Mouse (Mus musculus) liver, embryonic 14.5 days (tissue): Measurements from ENCODE around the gene Spsb2. TPM values are rescaled to one million over a fixed set of nuclear protein-coding genes. Genes with fewer than 3 reads are reported as not detected.

Source experiments
- ATAC-seq: fragments of 200-750 bp; cut with Nextera tagmentation; 2 replicates; pipeline ENCODE4 v1.8.0; 2017; ENCODE audit warnings: moderate number of reproducible peaks, mild to moderate bottlenecking, moderate library complexity; ENCODE audit not compliant: insufficient read depth
- DNase-seq, 3 experiments: peaks; one replicate each; pipeline ENCODE4 v3.0.0-alpha.2; 2012 to 2013; ENCODE audit warnings: low read depth in 3 of 3, low spot score in 3 of 3
- H3K27ac ChIP-seq: fragments of 300-500 bp; sonication (generic); 2 replicates; pipeline ENCODE4 v1.5.1; 2014; ENCODE audit warnings: moderate library complexity, mild to moderate bottlenecking, control low read depth, inconsistent platforms
- H3K27me3 ChIP-seq: fragments of 300-500 bp; sonication (generic); 2 replicates; pipeline ENCODE4 v1.6.1; 2014; ENCODE audit warnings: mild to moderate bottlenecking, low read length, moderate library complexity; ENCODE audit not compliant: control insufficient read depth, insufficient read depth
- H3K36me3 ChIP-seq: fragments of 300-500 bp; sonication (generic); replicated peaks from 2 replicates; pipeline ENCODE4 v1.6.1; 2014; ENCODE audit warnings: low read depth; ENCODE audit not compliant: control insufficient read depth, insufficient read depth
- H3K4me1 ChIP-seq, 2 experiments: fragments of 200-500 bp in 1 of 2; fragments of 300-500 bp in 1 of 2; sonication (generic) in 1 of 2; replicated peaks; 2 replicates each; pipeline ENCODE4 v1.6.1; 2012 to 2014; ENCODE audit warnings: antibody characterized with exemption in 1 of 2, inconsistent platforms in 1 of 2, low read length in 1 of 2; ENCODE audit not compliant: control insufficient read depth in 2 of 2, insufficient read depth in 2 of 2
- H3K4me2 ChIP-seq: fragments of 300-500 bp; sonication (generic); 2 replicates; pipeline ENCODE4 v1.6.1; 2014; ENCODE audit warnings: low read depth, mild to moderate bottlenecking, control low read depth, moderate library complexity
- H3K4me3 ChIP-seq, 2 experiments: fragments of 200-500 bp in 1 of 2; fragments of 300-500 bp in 1 of 2; sonication (generic) in 1 of 2; 2 replicates each; pipeline ENCODE4 v1.5.1; 2012 to 2014; ENCODE audit warnings: low read depth in 2 of 2, low read length in 2 of 2, mild to moderate bottlenecking in 2 of 2, control low read depth in 1 of 2, inconsistent platforms in 1 of 2, moderate library complexity in 1 of 2; ENCODE audit not compliant: insufficient read depth in 1 of 2
- H3K9ac ChIP-seq: fragments of 300-500 bp; sonication (generic); replicated peaks from 2 replicates; pipeline ENCODE4 v1.6.1; 2014; ENCODE audit warnings: mild to moderate bottlenecking, control low read depth, moderate library complexity
- H3K9me3 ChIP-seq: fragments of 300-500 bp; sonication (generic); 2 replicates; pipeline ENCODE4 v1.6.1; 2016; ENCODE audit warnings: low read length, mixed read lengths; ENCODE audit not compliant: control insufficient read depth
- CTCF ChIP-seq: IDR thresholded peaks from 2 replicates; pipeline ENCODE4 v1.5.1; 2016; ENCODE audit warnings: antibody characterized with exemption, low read depth, control low read depth
- EP300 ChIP-seq: IDR thresholded peaks from 2 replicates; pipeline ENCODE4 v1.6.1; 2016; ENCODE audit warnings: antibody characterized with exemption, low read depth
- WGBS: fragments of 180-500 bp; shearing (Covaris S2); extraction: QIAGEN DNeasy Blood & Tissue Kit; methylation state at CpG from one replicate; pipeline ENCODE4 v1.1.7; 2014; ENCODE audit not compliant: insufficient replicate concordance; 5-methylcytosine and 5-hydroxymethylcytosine counted together
- polyA plus RNA-seq, 2 experiments: library from polyadenylated mRNA; depleted of rRNA in 1 of 2; stranded (reverse) in 1 of 2; unstranded in 1 of 2; fragments of >200 nt; fragmentation: Nextera tagmentation in 1 of 2; extraction: Ambion mirVana in 1 of 2; gene quantifications; 2 replicates each; pipeline versions ENCODE4 v1.2.1 to v1.2.3; 2012 to 2014

Gene Spsb2
- polyA plus RNA-seq, 2 experiments: 4.7 to 5.0 TPM

DNA sequence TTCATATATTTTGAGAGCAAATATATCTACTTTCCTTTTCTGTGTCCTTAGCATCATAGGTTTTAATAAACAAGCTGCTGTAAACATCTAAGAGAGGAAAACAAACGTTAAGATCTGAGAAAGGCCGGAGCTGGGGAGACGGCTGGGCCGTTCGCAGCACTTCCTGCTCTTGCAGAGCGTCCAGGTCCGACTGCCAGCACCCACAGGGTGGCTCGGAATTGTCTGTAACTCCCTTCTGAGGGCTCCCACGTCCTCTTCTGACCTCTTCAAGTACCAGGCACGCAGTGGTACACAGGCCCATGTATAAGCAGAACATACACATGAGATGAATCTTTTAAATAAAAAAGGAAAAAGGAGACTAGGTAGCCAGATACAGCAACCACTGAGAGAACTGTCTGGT, 20.7 kb upstream of the Spsb2 start:
- H3K27me3 ChIP-seq: no peaks in the 10 kb centered on the region
- no peak overlapping the region for H3K9ac ChIP-seq
- DNase-seq (no peak), ATAC-seq (no peak)
- peaks cover 0 to 2% of the 10 kb centered on the region in 2 experiments; a peak in 2 of 4 replicates for H3K4me1 ChIP-seq
- TF ChIP-seq EP300: no peak
- no peak for TF ChIP-seq CTCF
- H3K36me3 ChIP-seq: no peaks in the 10 kb centered on the region
- 66% methylated on average over 10 of the region's 10 CpGs for WGBS
- no peak overlapping the region for H3K4me3 ChIP-seq
- no peaks in the 10 kb centered on the region for H3K9me3 ChIP-seq
- H3K27ac ChIP-seq: no peak overlapping the region
- H3K4me2 ChIP-seq: no peak overlapping the region

DNA sequence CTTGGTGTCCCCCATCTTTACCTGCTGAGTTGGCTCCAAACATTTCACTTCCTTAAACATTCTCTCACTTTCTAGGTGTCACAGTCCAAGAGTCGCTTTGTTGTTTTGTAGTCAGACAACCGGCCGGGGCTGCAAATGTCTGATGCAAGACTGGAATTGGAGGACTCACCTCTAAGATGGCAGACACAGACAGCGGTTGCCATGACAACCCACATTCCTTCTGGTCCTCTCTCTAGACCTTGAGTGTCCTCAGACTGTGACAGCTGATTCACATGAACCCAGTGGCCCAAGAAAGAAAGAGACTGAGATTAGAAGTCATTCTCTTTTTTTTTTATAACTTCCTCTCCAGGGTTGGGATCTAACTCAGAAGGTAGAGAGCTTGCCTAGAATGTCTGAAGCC, 18.9 kb upstream of the Spsb2 start:
- WGBS: 70% methylated on average over 4 of the region's 4 CpGs
- H3K36me3 ChIP-seq: no peaks in the 10 kb centered on the region
- peaks cover 0 to 1% of the 10 kb centered on the region in 2 experiments; a peak in 1 of 4 replicates for H3K4me1 ChIP-seq
- no peaks in the 10 kb centered on the region for H3K27me3 ChIP-seq
- DNase-seq (no peak), ATAC-seq (no peak)
- TF ChIP-seq CTCF: no peak
- TF ChIP-seq EP300: no peak
- no peak overlapping the region for H3K4me2 ChIP-seq
- H3K9ac ChIP-seq: no peak overlapping the region
- no peak overlapping the region for H3K27ac ChIP-seq
- no peak overlapping the region for H3K4me3 ChIP-seq
- H3K9me3 ChIP-seq: no peaks in the 10 kb centered on the region

DNA sequence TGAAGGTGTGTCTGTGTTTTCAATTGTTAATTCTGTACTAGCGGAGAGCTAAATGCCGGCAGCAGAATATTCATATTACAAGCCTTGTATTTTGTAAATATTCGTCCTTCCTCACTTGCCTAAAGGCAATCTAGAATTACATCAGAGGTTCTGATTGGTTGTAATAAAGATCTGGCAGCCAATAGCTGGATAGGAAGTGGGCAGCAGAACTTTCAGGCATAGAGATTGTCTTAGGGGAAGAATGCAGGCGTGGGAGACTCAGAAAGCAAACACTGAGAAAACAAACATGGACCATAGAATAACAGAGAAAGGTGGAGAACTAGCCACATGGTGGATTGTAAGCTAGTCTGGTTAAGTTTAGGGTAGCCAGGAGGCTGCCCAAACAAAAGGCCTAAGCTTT, 18.3 kb upstream of the Spsb2 start:
- no peaks in the 10 kb centered on the region for H3K9me3 ChIP-seq
- 64% methylated on average over 4 of the region's 4 CpGs for WGBS
- ATAC-seq: no peak
- H3K4me2 ChIP-seq: no peak overlapping the region
- no peak overlapping the region for H3K4me3 ChIP-seq
- H3K36me3 ChIP-seq: no peaks in the 10 kb centered on the region
- no peak overlapping the region for H3K9ac ChIP-seq
- H3K27ac ChIP-seq: no peak overlapping the region
- no peak for DNase-seq
- no peak for TF ChIP-seq EP300
- no peak for TF ChIP-seq CTCF
- no peaks in the 10 kb centered on the region for H3K27me3 ChIP-seq
- peaks cover 0 to 1% of the 10 kb centered on the region in 2 experiments; a peak in 1 of 4 replicates for H3K4me1 ChIP-seq

DNA sequence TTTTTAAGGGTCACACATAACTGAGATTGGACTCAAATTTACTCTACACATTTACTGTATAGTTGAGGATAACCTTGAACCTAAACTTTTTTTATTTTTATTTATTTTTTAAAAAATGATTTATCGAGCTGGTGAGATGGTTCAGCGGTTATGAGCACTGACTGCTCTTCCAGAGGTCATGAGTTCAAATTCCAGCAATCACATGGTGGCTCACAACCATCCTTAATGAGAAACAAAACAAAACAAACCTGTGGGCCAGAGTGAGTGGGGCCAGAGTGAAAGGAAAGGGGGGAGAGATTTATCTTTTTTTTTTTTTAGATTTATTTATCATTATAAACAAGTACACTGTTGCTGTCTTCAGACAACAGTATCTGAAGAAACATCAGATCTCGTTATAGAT, 16.6 kb upstream of the Spsb2 start:
- ATAC-seq (no peak), DNase-seq (no peak)
- no peak overlapping the region for H3K4me2 ChIP-seq
- peaks cover 0 to 9% of the 10 kb centered on the region in 2 experiments; a peak in 2 of 4 replicates for H3K4me1 ChIP-seq
- H3K4me3 ChIP-seq: no peak overlapping the region
- H3K27ac ChIP-seq: no peak overlapping the region
- no peaks in the 10 kb centered on the region for H3K36me3 ChIP-seq
- no peaks in the 10 kb centered on the region for H3K27me3 ChIP-seq
- no peaks in the 10 kb centered on the region for H3K9me3 ChIP-seq
- no peak overlapping the region for H3K9ac ChIP-seq
- TF ChIP-seq CTCF (no peak), EP300 (no peak)
- 71% methylated on average over 3 of the region's 3 CpGs for WGBS

DNA sequence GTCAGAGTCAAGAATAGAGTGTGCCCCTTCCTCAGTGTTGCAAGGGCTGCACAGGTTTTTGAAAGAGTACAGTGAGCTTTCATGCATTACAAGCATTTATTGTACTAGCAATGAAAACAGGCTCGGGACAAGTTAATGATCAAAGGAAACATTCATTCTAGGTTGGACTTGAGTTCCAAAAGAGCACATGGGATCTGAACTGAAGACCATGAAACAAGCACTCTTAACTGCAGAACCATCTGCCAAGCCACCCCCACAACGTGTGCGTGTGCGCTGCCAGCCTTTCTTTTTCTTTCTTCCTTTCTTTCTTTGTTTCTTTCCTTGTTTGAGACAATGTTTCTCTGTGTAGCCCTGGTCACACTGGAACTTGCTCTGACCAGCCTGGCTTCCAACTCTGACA, 12.7 kb upstream of the Spsb2 start:
- H3K27me3 ChIP-seq: no peaks in the 10 kb centered on the region
- TF ChIP-seq CTCF (no peak), EP300 (no peak)
- no peak overlapping the region for H3K4me3 ChIP-seq
- WGBS: 83% methylated on average over 4 of the region's 4 CpGs
- H3K36me3 ChIP-seq: no peaks in the 10 kb centered on the region
- H3K4me2 ChIP-seq: no peak overlapping the region
- peaks cover 0 to 8% of the 10 kb centered on the region in 2 experiments; a peak in 2 of 4 replicates for H3K4me1 ChIP-seq
- H3K9me3 ChIP-seq: no peaks in the 10 kb centered on the region
- no peak overlapping the region for H3K9ac ChIP-seq
- ATAC-seq (no peak), DNase-seq (no peak)
- no peak overlapping the region for H3K27ac ChIP-seq
